Mouse (Mus musculus): Measurements from ENCODE around the gene Lhx5.

The Lhx5 gene

GRCm38 (mm10) chr5:120467026-120467425 is 35.5 kb downstream of the Lhx5 start:
- DNase-seq = no peak

- no peak for DNase-seq
These were observed 36.8 kb downstream of the Lhx5 start for GRCm38 (mm10) chr5:120468336-120468735.

GRCm38 (mm10) chr5:120468830-120469229 is 37.3 kb downstream of the Lhx5 start:
- no peak for DNase-seq

GRCm38 (mm10) chr5:120471538-120471937 is 40.0 kb downstream of the Lhx5 start:
- no peak for DNase-seq

GRCm38 (mm10) chr5:120472770-120473169 is 41.3 kb downstream of the Lhx5 start, which contains the start of gene Sdsl:
Gene Sdsl, minus strand, starts transcription at chr5:120472810.
- DNase-seq = no peak

GRCm38 (mm10) chr5:120473361-120473760 is 41.9 kb downstream of the Lhx5 start:
- no peak for DNase-seq

- DNase-seq = peak; percentile 85
These were observed 44.4 kb downstream of the Lhx5 start for GRCm38 (mm10) chr5:120475861-120476260.

- peak; percentile 83 for DNase-seq
These were observed 44.8 kb downstream of the Lhx5 start, which contains the start of gene Sds for GRCm38 (mm10) chr5:120476296-120476695. Gene Sds, plus strand, starts transcription at chr5:120476526.

GRCm38 (mm10) chr5:120477993-120478392 is 46.5 kb downstream of the Lhx5 start:
- no peak for DNase-seq

GRCm38 (mm10) chr5:120479538-120479937 is 48.0 kb downstream of the Lhx5 start:
- DNase-seq = no peak

GRCm38 (mm10) chr5:120481205-120481604 is 49.7 kb downstream of the Lhx5 start:
- DNase-seq = no peak

GRCm38 (mm10) chr5:120483399-120483798 is 51.9 kb downstream of the Lhx5 start:
- peak; percentile 88 for DNase-seq

GRCm38 (mm10) chr5:120487844-120488243 is 56.3 kb downstream of the Lhx5 start:
- no peak for DNase-seq

- DNase-seq = peak; percentile 94
These were observed 59.2 kb downstream of the Lhx5 start for GRCm38 (mm10) chr5:120490679-120491192.

Measured in heart, adult 11 months (tissue).